Mouse (Mus musculus): Measurements from ENCODE around the gene Rnf39.

DNA sequence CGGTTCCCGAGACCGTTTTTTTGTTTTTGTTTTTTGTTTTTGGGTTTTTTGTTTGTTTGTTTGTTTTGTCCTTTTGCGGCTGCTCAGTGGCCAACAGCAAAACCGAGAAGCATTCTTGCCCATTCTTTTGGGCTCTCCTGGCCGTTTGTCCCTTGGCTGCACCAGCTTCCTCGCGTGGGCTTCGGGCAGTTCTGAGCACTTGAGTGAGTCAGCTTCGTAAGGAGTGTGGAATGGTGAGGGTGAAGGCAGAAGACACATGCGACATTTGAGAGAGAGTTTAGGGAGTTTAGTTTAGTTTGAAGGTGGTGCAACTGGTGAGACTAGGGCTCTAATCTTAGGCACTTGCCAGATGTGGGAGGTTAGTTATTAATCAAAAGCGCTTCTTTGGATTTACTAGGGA, 16.2 kb downstream of the Rnf39 start:
- no peak for TF ChIP-seq MAZ (IDR thresholded peaks at IDR 0.05; ENCODE audit: low read depth, low read length)
- TF ChIP-seq EP300 (IDR thresholded peaks at IDR 0.05; ENCODE audit: low read depth in 1 of 2, low read length in 2 of 2) = no peak
- TF ChIP-seq POLR2A (IDR thresholded peaks at IDR 0.05; ENCODE audit: control insufficient read depth in 1 of 2, insufficient read depth in 1 of 2, low read depth in 1 of 2, low read length in 2 of 2, poor library complexity in 1 of 2) = no peak
- TF ChIP-seq CTCF (IDR thresholded peaks at IDR 0.05 in 2 of 3, conservative IDR thresholded peaks at IDR 0.05 in 1 of 3; ENCODE audit: control insufficient read depth in 1 of 3, insufficient read depth in 1 of 3, low read depth in 2 of 3, low read length in 3 of 3, poor library complexity in 1 of 3, severe bottlenecking in 1 of 3) = no peak
- no peak for TF ChIP-seq TAL1 (IDR thresholded peaks at IDR 0.05; ENCODE audit: low read length)
- TF ChIP-seq E2F4 (IDR thresholded peaks at IDR 0.05; ENCODE audit: borderline replicate concordance, low read depth, low read length) = no peak
- TF ChIP-seq MXI1 (IDR thresholded peaks at IDR 0.05; ENCODE audit: low read depth, low read length) = no peak
- no peak for TF ChIP-seq JUND (IDR thresholded peaks at IDR 0.05; ENCODE audit: low read depth, low read length)

Measured in MEL (cell line).